Mouse (Mus musculus) hindbrain, embryonic 16.5 days (tissue): Measurements from ENCODE around the gene Gm13285. TPM values are rescaled to one million over a fixed set of nuclear protein-coding genes. Genes with fewer than 3 reads are reported as not detected.
"Not testable (repeated sequence)": the region's sequence is repeated elsewhere in the genome, so short reads cannot be mapped to it uniquely, and the experiment has no call there.

ENCODE experiments used
- ATAC-seq: fragments of 200-750 bp; cut with Nextera tagmentation; 2 replicates; pipeline ENCODE4 v1.8.0; 2017; ENCODE audit warnings: moderate TSS enrichment, moderate library complexity
- H3K27ac ChIP-seq: fragments of 300-500 bp; sonication (generic); 2 replicates; pipeline ENCODE4 v1.5.1; 2014; ENCODE audit warnings: low read depth, mild to moderate bottlenecking, control low read depth, low read length, moderate library complexity
- H3K27me3 ChIP-seq: fragments of 300-500 bp; sonication (generic); replicated peaks from 2 replicates; pipeline ENCODE4 v1.6.1; 2014; ENCODE audit warnings: low read length; ENCODE audit not compliant: control insufficient read depth, insufficient read depth
- H3K36me3 ChIP-seq: fragments of 300-500 bp; sonication (generic); 2 replicates; pipeline ENCODE4 v1.6.1; 2014; ENCODE audit warnings: mild to moderate bottlenecking, low read length, moderate library complexity, mixed read lengths; ENCODE audit not compliant: control insufficient read depth, insufficient read depth
- H3K4me1 ChIP-seq: fragments of 300-500 bp; sonication (generic); 2 replicates; pipeline ENCODE4 v1.6.1; 2014; ENCODE audit warnings: low read depth, low read length; ENCODE audit not compliant: control insufficient read depth, insufficient read depth
- H3K4me2 ChIP-seq: fragments of 300-500 bp; sonication (generic); 2 replicates; pipeline ENCODE4 v1.6.1; 2014; ENCODE audit warnings: mild to moderate bottlenecking, low read length, control low read depth, moderate library complexity
- H3K4me3 ChIP-seq: fragments of 300-500 bp; sonication (generic); 2 replicates; pipeline ENCODE4 v1.5.1; 2014; ENCODE audit warnings: mild to moderate bottlenecking, low read length, control low read depth, moderate library complexity
- H3K9ac ChIP-seq: fragments of 300-500 bp; sonication (generic); 2 replicates; pipeline ENCODE4 v1.6.1; 2014; ENCODE audit warnings: low read depth, mild to moderate bottlenecking, control low read depth, low read length, moderate library complexity
- H3K9me3 ChIP-seq: fragments of 300-500 bp; sonication (generic); 2 replicates; pipeline ENCODE4 v1.6.1; 2014; ENCODE audit warnings: mild to moderate bottlenecking, low read length, moderate library complexity; ENCODE audit not compliant: control insufficient read depth
- WGBS: fragments of 180-500 bp; shearing (Covaris S2); extraction: QIAGEN DNeasy Blood & Tissue Kit; methylation state at CpG from one replicate; pipeline ENCODE4 v1.1.7; 2014; 5-methylcytosine and 5-hydroxymethylcytosine counted together
- polyA plus RNA-seq: library from polyadenylated mRNA; unstranded; fragments of >200 nt; fragmentation: Nextera tagmentation; extraction: Ambion mirVana; gene quantifications from 2 replicates; pipeline ENCODE4 v1.2.1, GENCODE M21; 2015

Gm13285 gene
- polyA plus RNA-seq, 1 experiment from 2014 or later, result 0.21 TPM

- Histone ChIP-seq H3K36me3 (no peaks in the 10 kb centered on the region), H3K4me3 (no peak overlapping the region), H3K27me3 (no peaks in the 10 kb centered on the region), H3K9me3 (no peaks in the 10 kb centered on the region), H3K4me2 (no peak overlapping the region), H3K9ac (no peak overlapping the region), H3K27ac (no peak overlapping the region), H3K4me1 (no peaks in the 10 kb centered on the region)
- ATAC-seq, result no peak
- 21% methylated on average over 4 of the region's 4 CpGs for WGBS
Observed at GRCm38 (mm10) chr4:88822995-88823394, 23.5 kb downstream of the Gm13285 start.

DNA sequence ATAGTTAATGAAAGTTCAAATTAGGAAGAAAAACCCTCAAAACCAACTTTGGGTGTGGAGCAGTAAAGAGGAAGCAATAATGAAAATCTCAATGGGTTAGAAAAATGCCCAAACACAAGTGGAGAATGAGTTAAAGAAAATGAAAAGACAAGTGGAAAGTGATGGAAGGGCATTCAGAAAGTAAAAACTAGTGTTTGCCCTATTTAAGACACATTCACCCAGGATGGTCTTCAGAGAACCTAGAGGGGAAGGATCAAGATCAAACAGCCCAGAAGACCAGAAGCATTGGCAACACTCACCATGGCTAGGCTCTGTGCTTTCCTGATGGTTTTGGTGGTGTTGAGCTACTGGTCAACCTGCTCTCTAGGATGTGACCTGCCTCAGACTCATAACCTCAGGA, 27.7 kb downstream of the Gm13285 start, which contains the start of gene Ifna6:
Ifna6 (plus strand) TSS at position 301 of the 400 bp plus-strand sequence.
- H3K9ac ChIP-seq, H3K27me3 ChIP-seq, H3K4me1 ChIP-seq, H3K4me2 ChIP-seq, H3K4me3 ChIP-seq, H3K9me3 ChIP-seq, H3K36me3 ChIP-seq, H3K27ac ChIP-seq, ATAC-seq: not testable (repeated sequence)

DNA sequence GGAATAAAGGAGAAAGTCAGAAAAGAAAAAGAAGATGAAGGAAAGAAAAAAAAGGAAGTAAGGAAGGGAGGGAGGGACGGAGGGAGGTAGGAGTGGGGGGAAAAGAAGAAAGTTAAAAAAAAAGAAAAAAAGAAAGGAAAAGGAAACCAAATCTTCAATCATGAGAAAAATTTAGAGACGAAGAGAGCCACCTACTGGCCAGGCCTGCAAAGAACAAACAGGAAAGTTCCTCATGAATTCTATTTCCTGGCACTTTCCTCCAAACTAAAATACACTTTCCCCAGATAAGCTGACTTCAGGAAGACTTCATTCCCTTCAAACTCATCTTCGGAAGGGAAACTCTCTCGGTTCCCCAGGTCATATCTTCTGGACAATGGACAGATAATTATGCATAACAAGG, 31.1 kb downstream of the Gm13285 start:
- no peaks in the 10 kb centered on the region for H3K36me3 ChIP-seq
- H3K4me2 ChIP-seq, result no peak overlapping the region
- 26% methylated on average over 4 of the region's 4 CpGs for WGBS
- no peaks in the 10 kb centered on the region for H3K9me3 ChIP-seq
- no peak overlapping the region for H3K9ac ChIP-seq
- no peak overlapping the region for H3K4me3 ChIP-seq
- no peak for ATAC-seq
- no peaks in the 10 kb centered on the region for H3K27me3 ChIP-seq
- H3K27ac ChIP-seq, result no peak overlapping the region
- H3K4me1 ChIP-seq, result no peaks in the 10 kb centered on the region

DNA sequence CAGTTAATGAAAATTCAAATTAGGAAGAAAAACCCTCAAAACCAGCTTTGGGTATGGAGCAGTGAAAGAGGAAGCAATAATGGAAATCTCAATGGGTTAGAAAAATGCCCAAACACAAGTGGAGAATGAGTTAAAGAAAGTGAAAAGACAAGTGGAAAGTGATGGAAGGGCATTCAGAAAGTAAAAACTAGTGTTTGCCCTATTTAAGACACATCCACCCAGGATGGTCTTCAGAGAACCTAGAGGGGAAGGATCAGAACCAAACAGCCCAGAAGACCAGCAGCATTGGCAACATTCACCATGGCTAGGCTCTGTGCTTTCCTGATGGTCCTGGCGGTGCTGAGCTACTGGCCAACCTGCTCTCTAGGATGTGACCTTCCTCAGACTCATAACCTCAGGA, 35.8 kb downstream of the Gm13285 start, which contains the start of gene Ifna5:
Ifna5 (plus strand) TSS at position 301 of the 400 bp plus-strand sequence.
- ATAC-seq, result not testable (repeated sequence)
- 83% methylated on average over 1 of the region's 1 CpGs for WGBS

DNA sequence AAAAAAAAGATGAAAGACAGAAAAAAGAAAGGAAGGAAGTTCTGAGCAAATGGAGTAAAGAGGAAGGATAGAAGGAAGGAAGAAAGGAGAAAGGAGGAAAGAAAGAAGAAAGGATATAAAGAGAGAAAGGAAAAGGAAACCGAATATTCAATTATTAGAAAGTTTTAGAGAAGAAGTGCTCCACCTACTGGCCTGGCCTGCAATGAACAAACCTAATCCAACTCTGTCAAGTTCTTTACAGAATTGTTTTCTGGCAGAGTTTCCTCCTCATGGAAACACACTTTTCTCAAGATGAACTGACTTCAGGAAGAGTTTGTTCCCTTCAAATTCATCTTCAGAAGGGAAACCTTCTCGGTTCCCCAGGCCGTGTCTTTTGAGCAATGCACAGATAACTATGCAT, 39.4 kb downstream of the Gm13285 start:
- no peaks in the 10 kb centered on the region for H3K9me3 ChIP-seq
- no peak overlapping the region for H3K9ac ChIP-seq
- H3K27ac ChIP-seq, result no peak overlapping the region
- no peaks in the 10 kb centered on the region for H3K36me3 ChIP-seq
- no peak overlapping the region for H3K4me2 ChIP-seq
- no peak for ATAC-seq
- 39% methylated on average over 3 of the region's 3 CpGs for WGBS
- H3K4me1 ChIP-seq, result no peaks in the 10 kb centered on the region
- no peak overlapping the region for H3K4me3 ChIP-seq
- no peaks in the 10 kb centered on the region for H3K27me3 ChIP-seq

More for the DNA sequence above, 35.8 kb downstream of the Gm13285 start, which contains the start of gene Ifna5:
- not testable (repeated sequence) for H3K27ac ChIP-seq, H3K9ac ChIP-seq, H3K36me3 ChIP-seq, H3K4me2 ChIP-seq, H3K9me3 ChIP-seq, H3K27me3 ChIP-seq, H3K4me1 ChIP-seq, H3K4me3 ChIP-seq

DNA sequence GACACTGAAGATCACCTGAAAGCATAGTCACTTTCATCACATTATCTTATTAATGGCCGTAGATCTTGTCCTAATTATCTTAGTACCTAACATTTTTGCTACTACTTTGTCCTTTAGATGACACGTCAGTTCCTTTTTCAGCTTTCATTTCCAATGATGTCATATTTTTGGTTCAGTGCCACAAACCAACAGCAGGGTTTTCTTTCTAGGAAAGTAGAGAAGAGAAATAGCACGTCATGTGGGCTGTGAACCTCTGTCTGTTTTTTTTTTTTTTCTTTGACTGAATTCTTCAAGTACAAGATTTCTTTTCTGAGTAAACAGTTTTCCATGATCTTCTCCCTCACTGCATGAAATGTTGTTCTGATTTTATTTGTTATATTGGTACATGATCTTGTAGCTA, 40.6 kb downstream of the Gm13285 start:
- Histone ChIP-seq H3K4me3 (no peak overlapping the region), H3K36me3 (no peaks in the 10 kb centered on the region), H3K9ac (no peak overlapping the region), H3K27ac (no peak overlapping the region), H3K27me3 (no peaks in the 10 kb centered on the region), H3K4me2 (no peak overlapping the region), H3K4me1 (no peaks in the 10 kb centered on the region), H3K9me3 (no peaks in the 10 kb centered on the region)
- 77% methylated on average over 3 of the region's 3 CpGs for WGBS
- ATAC-seq, result no peak

GRCm38 (mm10) chr4:88841438-88841911, 42.0 kb downstream of the Gm13285 start, which contains the start of gene Ifna4:
TSS of gene Ifna4 (plus strand) at chr4:88841861.
- no peaks in the 10 kb centered on the region for H3K27me3 ChIP-seq
- H3K27ac ChIP-seq, result no peak within 1 kb of the TSS
- no peaks in the 10 kb centered on the region for H3K9me3 ChIP-seq
- no peak within 1 kb of the TSS for H3K4me2 ChIP-seq
- H3K4me3 ChIP-seq, result no peak within 1 kb of the TSS
- no peaks in the 10 kb centered on the region for H3K36me3 ChIP-seq
- no peak for ATAC-seq
- no peak within 1 kb of the TSS for H3K9ac ChIP-seq
- WGBS, result 26% methylated on average over 2 of the region's 2 CpGs
- no peaks in the 10 kb centered on the region for H3K4me1 ChIP-seq

DNA sequence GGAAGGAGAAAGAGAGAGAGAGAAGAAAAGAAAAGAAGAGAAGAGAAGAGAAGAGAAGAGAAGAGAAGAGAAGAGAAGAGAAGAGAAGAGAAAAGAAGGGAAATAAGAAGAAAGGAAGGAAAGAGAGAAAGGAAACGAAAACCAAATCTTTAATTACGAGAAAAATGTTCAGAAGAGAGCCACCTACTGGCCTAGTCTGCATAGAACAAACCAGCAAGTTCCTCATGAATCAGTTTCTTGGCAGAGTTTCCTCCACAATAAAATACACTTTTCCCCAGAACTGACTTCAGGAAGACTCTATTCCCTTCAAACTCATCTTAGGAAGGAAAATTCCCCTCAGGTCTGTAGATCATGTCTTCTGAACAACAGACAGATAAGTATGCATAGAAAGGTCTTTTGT, 45.9 kb downstream of the Gm13285 start:
- Histone ChIP-seq H3K36me3 (no peaks in the 10 kb centered on the region), H3K27ac (no peak overlapping the region), H3K9me3 (no peaks in the 10 kb centered on the region), H3K4me1 (no peaks in the 10 kb centered on the region), H3K27me3 (no peaks in the 10 kb centered on the region), H3K4me2 (no peak overlapping the region), H3K4me3 (no peak overlapping the region), H3K9ac (no peak overlapping the region)
- WGBS, result 58% methylated on average over 2 of the region's 2 CpGs
- ATAC-seq, result no peak

- no peak within 1 kb of the TSS for H3K27ac ChIP-seq
Observed at GRCm38 (mm10) chr4:88849698-88850097, 50.2 kb downstream of the Gm13285 start, which contains the start of gene Ifna1. TSS of gene Ifna1 (plus strand) at chr4:88850087.

More at GRCm38 (mm10) chr4:88849698-88850097, 50.2 kb downstream of the Gm13285 start, which contains the start of gene Ifna1:
- no peaks in the 10 kb centered on the region for H3K9me3 ChIP-seq
- no peak for ATAC-seq
- H3K4me3 ChIP-seq, result no peak within 1 kb of the TSS
- no peaks in the 10 kb centered on the region for H3K4me1 ChIP-seq
- H3K27me3 ChIP-seq, result no peaks in the 10 kb centered on the region
- H3K36me3 ChIP-seq, result no peaks in the 10 kb centered on the region
- 69% methylated on average over 1 of the region's 1 CpGs for WGBS
- no peak within 1 kb of the TSS for H3K9ac ChIP-seq
- H3K4me2 ChIP-seq, result no peak within 1 kb of the TSS
